Comparison of ENCODE assay signal across 7 mouse cellular contexts in the genomic region with DNA sequence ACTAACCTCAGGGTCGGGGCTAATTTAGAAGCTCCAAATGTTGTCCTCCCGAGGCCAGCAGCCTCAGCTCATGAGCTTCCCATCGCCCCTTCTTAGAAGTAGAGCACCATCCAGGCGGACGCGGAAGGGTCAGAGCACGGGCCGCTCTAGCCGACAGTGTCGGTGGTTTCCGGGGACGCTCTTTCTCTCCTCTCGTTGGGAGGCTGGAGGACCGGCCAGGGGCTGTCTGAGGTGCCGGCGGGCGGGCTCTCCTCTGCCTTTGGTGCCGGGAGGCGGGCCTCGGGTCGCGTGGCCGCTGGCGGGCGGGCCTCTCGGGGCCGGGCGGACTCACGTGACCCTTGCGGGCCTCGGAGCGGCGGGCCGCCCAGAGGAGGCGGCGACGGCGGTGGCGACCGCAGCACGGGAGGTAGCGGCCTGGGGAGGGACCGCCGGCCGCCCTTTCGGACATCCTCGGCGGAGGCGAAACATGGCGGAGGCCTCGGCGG. TPM values are rescaled to one million over a fixed set of nuclear protein-coding genes. Genes with fewer than 3 reads are reported as not detected.
DNase-seq lines count a peak whose midpoint lies in the region; ATAC-seq and TF ChIP-seq lines count a peak whose summit lies in the region.

Gene Polr3c (minus strand): TSS at position 286 of the 485 bp plus-strand sequence.
Gene Rnf115 (plus strand): TSS at position 322 of the 485 bp plus-strand sequence.

- peak; percentile 96 for ATAC-seq in intestine, postnatal 0 days
- ATAC-seq in midbrain, embryonic 12.5 days (ENCODE audit: low FRiP score, low read depth) = peak; percentile 98

- DNase-seq in adrenal gland, adult 8-10 months = peak; percentile 97
- peak; percentile 97 for DNase-seq in embryo, embryonic 9.5 days (ENCODE audit: extremely low spot score)
- no peak for DNase-seq in gonadal fat pad, adult 2 months (ENCODE audit: low read depth)
- DNase-seq in left cerebral cortex, postnatal 4 days = peak; percentile 95

- peaks cover 8% of the 10 kb centered on the region for H3K36me3 ChIP-seq in intestine, postnatal 0 days (ENCODE audit: control insufficient read depth, insufficient read depth)
- H3K36me3 ChIP-seq in midbrain, embryonic 12.5 days = peaks cover 19% of the 10 kb centered on the region
- H3K36me3 ChIP-seq in small intestine, adult 2 months (ENCODE audit: control insufficient read depth, insufficient read depth, low read length) = peaks cover 13% of the 10 kb centered on the region

- peak; percentile 78; the same call in 1 of the 2 replicates for TF ChIP-seq POLR2A in small intestine, adult 2 months (IDR thresholded peaks at IDR 0.05; ENCODE audit: low read depth, low read length)

- H3K4me1 ChIP-seq in intestine, postnatal 0 days (replicated peaks; ENCODE audit: control insufficient read depth, insufficient read depth, low read length) = peaks cover 14% of the 10 kb centered on the region
- peaks cover 23% of the 10 kb centered on the region for H3K4me1 ChIP-seq in midbrain, embryonic 12.5 days
- H3K4me1 ChIP-seq in small intestine, adult 2 months (ENCODE audit: control insufficient read depth, insufficient read depth, insufficient read length, low read length) = peaks cover 19% of the 10 kb centered on the region; the same call in 1 of the 2 replicates

- peak within 1 kb of the TSS; percentile 78 for H3K4me2 ChIP-seq in intestine, postnatal 0 days (replicated peaks; ENCODE audit: low read depth)
- H3K4me2 ChIP-seq in midbrain, embryonic 12.5 days (replicated peaks) = peak within 1 kb of the TSS; percentile 69

- intact Hi-C loops in left cerebral cortex, postnatal 4 days (cut with DNase I) = no loop called here

- H3K9me3 ChIP-seq in intestine, postnatal 0 days (ENCODE audit: control insufficient read depth) = no peaks in the 10 kb centered on the region
- no peaks in the 10 kb centered on the region for H3K9me3 ChIP-seq in midbrain, embryonic 12.5 days

- no peak for TF ChIP-seq CTCF in intestine, postnatal 0 days (IDR thresholded peaks at IDR 0.05; ENCODE audit: low read depth)
- no peak for TF ChIP-seq CTCF in small intestine, adult 2 months (IDR thresholded peaks at IDR 0.05; ENCODE audit: extremely low read depth, insufficient read length, insufficient replicate concordance, low read depth, low read length)

- peak within 1 kb of the TSS; percentile 87 for H3K27ac ChIP-seq in intestine, postnatal 0 days (ENCODE audit: low read depth, low read length)
- peak within 1 kb of the TSS; percentile 83 for H3K27ac ChIP-seq in midbrain, embryonic 12.5 days (replicated peaks)
- H3K27ac ChIP-seq in small intestine, adult 2 months (ENCODE audit: insufficient read depth, low read depth, low read length) = peak within 1 kb of the TSS; percentile 67

- peak within 1 kb of the TSS; percentile 84 for H3K9ac ChIP-seq in intestine, postnatal 0 days (ENCODE audit: low read depth, low read length)
- peak within 1 kb of the TSS; percentile 90 for H3K9ac ChIP-seq in midbrain, embryonic 12.5 days (replicated peaks)

- no peaks in the 10 kb centered on the region for H3K27me3 ChIP-seq in intestine, postnatal 0 days (replicated peaks; ENCODE audit: control insufficient read depth, insufficient read depth, low read length)
- no peaks in the 10 kb centered on the region for H3K27me3 ChIP-seq in midbrain, embryonic 12.5 days
- no peaks in the 10 kb centered on the region for H3K27me3 ChIP-seq in small intestine, adult 2 months (ENCODE audit: control insufficient read depth, insufficient read depth, low read length)

- WGBS in intestine, postnatal 0 days = under 1% methylated on average over 40 of the region's 52 CpGs
- under 1% methylated on average over 49 of the region's 52 CpGs for WGBS in midbrain, embryonic 12.5 days
- under 1% methylated on average over 51 of the region's 52 CpGs for WGBS in small intestine, adult 2 months

- peak within 1 kb of the TSS; percentile 96 for H3K4me3 ChIP-seq in intestine, postnatal 0 days (ENCODE audit: low read depth, low read length)
- peak within 1 kb of the TSS; percentile 92 for H3K4me3 ChIP-seq in midbrain, embryonic 12.5 days
- peak within 1 kb of the TSS; percentile 65 for H3K4me3 ChIP-seq in small intestine, adult 2 months (ENCODE audit: low read depth, low read length)

RNA-seq across cellular contexts. Expression of gene Polr3c, which starts in this region (rescaled TPM):
- 10 to 100 TPM; 30.0 to 33.4 (median 31.1) TPM for total RNA-seq in adrenal gland, adult 8-10 months (2022)
- 28.4 and 29.9 TPM in 2 replicates for polyA plus RNA-seq in gonadal fat pad, adult 2 months (2012; rRNA removed)
- polyA plus RNA-seq in intestine, postnatal 0 days (2015; fragmentation: Nextera tagmentation; extraction: Ambion mirVana) = 19.7 and 20.5 TPM in 2 replicates
- total RNA-seq in left cerebral cortex, postnatal 4 days (2021) = 10 to 100 TPM; 27.0 to 28.0 TPM
- 38.0 and 42.9 TPM in 2 replicates for polyA plus RNA-seq in midbrain, embryonic 12.5 days (2016; fragmentation: Nextera tagmentation; extraction: Ambion mirVana)
- 20.0 and 47.6 TPM in 2 replicates for polyA plus RNA-seq in small intestine, adult 2 months (2012; rRNA removed)

RNA-seq across cellular contexts. Expression of gene Rnf115, which starts in this region (rescaled TPM):
- total RNA-seq in adrenal gland, adult 8-10 months (2022) = 10 to 100 TPM; 34.0 to 45.9 (median 39.5) TPM
- 21.4 and 26.2 TPM in 2 replicates for polyA plus RNA-seq in gonadal fat pad, adult 2 months (2012; rRNA removed)
- 58.7 and 61.6 TPM in 2 replicates for polyA plus RNA-seq in intestine, postnatal 0 days (2015; fragmentation: Nextera tagmentation; extraction: Ambion mirVana)
- 10 to 100 TPM; 44.3 to 50.0 TPM for total RNA-seq in left cerebral cortex, postnatal 4 days (2021)
- polyA plus RNA-seq in midbrain, embryonic 12.5 days (2016; fragmentation: Nextera tagmentation; extraction: Ambion mirVana) = 89.0 and 89.6 TPM in 2 replicates
- polyA plus RNA-seq in small intestine, adult 2 months (2012; rRNA removed) = 7.5 and 17.7 TPM in 2 replicates
